Mouse (Mus musculus) T-helper 17 cell (primary cell): ENCODE measurements at regions not wholly inside any gene's neighbourhood (a gene's known extent, or its start where the extent isn't known, plus 50 kb on each side); places are given as distances from the start of the nearest gene placed in this dataset.

ENCODE experiments used
- in situ Hi-C, 2 experiments: fragments of 300-600 bp; cut with MboI, MseI; formaldehyde crosslinking; loops; 1 replicate in 1 of 2; 2 replicates in 1 of 2; pipeline ENCODE4 v1.15.1; 2025; ENCODE audit warnings: high pct_unique_total_duplicates in 2 of 2

DNA sequence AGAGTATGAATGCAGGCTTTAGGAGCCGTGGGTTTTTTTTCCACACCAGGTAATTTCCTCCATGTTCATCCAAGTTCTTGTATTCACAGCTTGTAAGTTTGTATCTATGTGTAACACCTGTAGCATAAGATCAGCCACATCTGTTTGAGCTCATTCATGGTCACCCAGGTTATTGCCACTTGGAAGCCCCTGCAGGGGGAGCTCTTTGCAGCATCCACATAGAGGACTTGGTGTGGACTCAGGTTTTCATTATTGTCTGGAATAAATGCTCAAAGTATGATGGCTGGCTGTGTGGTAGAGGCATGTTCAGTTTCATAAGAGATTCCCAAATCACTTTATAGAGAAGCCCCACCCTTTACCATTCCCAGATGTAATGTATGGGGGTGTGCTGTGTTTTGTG is 452.4 kb upstream of the Cdh4 start:
- in situ Hi-C loops = no loop called here

DNA sequence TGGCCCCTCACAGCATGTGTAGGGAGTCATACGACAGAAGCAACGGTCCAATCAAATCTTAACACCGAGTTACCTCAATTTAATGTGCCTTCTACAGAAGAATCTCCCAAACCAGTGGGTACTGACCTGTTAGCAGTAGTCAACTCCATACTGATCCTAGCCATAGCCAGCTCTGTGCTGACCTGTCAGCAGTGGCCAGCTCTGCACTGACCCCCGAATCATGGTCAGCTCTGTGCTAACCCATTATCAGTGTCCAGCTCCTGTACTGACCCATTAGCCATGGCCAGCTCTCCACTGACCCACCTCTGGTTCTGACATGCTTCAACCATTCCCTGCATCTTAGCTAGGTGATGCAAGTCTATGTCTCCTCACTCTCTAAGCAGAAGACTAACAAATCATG is 451.3 kb upstream of the Cdh4 start:
- in situ Hi-C loops = no loop called here

DNA sequence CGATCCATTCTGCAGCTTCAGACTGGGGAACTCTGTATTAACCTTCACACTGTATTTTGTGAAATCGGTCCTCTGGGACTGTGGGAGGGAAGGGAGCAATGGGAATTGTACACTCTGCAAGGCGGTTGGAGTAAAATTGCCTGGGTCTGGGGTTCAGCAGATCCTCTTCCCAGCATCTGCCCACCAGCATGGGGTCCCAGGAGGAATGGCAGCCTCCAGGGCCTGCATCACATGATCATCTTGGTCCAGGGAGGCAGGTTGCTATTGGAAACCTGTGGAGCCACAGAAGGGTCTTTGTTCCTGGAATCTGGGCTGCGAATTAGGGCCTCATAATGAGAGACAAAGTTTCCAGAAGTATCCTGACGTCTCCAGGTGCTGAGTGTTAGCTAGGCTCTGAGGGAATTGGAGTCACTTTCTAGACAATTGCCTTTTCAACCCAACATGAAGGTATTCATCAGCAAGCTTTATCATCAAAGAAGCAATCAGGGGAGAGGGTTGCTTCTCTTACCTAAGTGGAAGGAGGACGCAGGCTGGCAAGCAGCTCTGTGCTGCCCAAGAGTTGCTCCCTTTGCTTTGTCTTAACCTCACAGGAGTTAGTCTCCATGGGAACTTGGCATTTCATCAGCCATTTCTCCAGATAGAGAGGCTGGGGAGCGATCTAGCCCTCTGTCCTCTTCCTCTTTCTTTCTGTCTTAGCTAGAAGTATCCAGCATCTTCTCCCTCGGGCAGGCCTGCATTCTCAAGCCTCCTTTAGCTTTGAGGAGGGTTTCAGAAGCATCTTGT is 449.7 kb upstream of the Cdh4 start:
- in situ Hi-C loops = no loop called here

DNA sequence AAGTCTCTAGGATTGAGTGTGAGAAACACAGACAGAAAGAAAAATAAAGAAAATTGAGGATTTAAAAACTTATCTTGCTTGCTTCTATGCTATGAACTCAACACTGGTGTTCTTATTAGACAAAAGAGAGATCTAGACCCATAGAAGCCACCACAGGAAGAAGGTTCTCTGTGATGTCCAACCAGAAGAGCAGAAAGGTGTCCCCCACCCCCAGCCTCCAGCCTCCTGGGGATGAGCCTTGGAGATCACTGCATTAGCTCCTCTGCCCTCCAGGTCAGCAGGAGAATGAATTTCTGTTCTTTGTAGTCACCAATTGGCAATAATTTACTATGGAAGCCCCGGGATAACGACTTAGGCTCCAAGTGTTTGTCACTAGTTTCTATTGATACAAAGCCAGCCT is 444.3 kb upstream of the Cdh4 start:
- in situ Hi-C loops = no loop called here

DNA sequence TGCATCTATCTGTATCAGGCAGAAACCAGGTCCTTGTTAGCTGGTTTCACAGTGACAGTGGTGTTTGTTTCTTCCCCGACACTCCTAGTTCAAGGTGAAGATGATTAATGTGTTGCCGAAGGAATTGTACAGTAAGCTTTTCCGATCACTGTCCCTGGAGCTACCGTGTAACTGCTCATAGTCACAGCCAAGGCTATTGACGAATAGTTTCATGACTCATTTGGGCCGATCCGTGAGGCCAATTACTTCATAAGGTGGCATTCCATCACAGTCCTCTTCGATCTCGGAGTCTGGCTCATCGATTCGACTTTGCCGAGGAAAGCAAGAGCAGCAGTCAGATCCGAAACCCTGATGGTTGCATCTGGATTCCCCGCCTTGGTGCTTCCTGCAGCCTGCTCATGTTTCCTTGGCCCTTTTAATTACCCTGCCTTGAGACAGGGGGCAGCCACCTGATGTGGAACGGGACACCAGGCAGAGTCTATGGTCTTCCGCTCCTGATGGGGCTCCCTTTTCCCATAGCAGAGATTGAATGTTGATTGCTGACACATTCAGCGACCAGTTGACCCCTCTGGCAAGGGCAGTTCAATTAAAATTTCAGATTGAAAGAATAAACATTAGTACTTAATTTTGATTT is 441.7 kb upstream of the Cdh4 start:
- in situ Hi-C loops = no loop called here

DNA sequence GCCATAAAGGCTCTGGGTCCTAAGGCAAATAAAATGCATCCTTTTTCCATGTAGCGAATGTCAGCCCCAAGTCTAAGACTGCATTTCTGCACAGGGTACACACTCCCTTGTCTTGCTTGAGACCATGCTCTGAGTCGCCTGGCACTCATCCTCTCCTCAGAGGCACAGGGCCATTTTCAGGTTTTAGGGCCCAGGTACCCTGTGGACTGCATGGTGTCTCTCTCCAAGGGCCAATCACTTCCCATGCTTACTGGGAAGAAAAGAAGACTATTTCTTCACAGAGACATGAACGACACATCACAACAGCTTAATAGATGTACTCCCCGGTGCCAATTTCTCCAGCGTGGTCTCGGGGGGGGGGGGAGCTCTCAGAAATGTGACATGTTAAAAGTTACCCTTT is 434.5 kb upstream of the Cdh4 start:
- in situ Hi-C loops = no loop called here

DNA sequence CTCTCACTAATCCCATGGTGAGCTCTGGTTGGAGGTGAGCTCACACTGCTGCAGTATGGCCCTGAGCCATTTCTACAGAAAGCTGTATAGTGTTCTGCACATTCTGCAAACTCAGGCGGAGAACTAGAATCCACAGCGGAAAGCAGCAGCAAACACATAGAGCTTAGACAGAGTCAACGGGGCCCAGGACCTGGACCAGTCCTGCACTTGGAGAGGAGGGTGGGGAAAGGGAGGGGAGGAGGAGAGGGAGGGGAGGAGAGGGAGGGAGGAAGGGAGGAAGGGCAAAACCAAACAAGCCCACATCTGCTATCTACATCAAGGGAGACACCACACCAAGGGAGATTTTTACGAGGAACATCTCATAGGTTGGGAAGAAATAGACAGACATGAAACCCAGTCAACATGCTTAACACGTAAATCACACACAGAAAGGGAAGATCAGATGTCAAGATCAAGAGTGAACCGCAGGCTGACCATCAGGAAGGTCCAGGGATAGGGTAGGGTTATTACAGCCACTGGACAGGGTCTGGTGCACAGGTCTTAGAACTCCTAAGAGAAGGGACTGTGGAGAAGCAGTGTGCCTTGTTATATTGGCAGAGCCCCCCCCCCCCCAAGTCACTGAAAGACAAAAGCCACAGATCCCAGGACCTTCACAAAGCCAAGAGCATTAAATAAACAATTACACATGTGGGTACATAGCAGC is 428.2 kb upstream of the Cdh4 start:
- in situ Hi-C loops = no loop called here

DNA sequence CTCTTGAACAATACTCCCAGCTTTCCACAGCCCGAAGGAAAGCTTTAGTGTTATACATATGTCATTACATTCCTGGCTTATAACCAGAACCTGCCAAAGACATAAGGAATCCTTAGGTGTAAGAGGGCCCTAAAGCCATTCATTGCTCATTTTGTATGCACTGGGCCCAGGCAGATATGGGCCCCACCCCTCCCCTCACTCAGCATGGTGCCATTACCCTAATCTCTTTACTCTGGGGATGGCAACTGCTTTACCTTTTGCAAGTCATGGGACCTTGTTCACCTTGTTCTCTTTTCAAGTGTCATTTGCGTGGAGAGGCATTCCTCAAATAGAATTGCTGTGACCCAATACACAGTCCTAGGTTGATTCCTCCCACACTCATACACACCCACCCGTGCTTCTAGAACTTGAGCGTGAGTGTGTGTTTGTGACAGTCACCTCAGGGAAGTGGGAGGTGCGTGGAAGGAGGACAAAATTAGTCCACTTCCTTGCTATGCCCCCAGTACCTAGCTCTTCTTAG is 419.5 kb upstream of the Cdh4 start:
- in situ Hi-C loops = no loop called here

DNA sequence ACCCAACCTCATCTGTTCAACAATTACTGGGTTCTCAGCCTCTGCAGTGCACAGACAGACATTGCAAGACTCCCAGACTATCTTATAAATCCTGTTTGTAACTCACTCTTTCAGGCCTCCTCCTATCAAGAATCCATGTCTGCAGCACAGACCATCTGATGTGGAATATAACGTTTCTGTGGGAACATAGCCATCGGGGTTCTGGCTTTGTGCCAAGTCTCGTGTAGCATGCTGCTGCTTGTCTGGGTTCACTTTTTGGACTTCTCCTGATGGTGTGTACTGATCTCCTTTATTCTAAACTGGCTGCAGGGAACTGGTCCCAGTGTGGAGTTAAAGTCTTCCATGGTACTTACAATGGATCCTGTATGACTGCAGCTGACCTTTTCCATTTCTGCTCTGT is 418.0 kb upstream of the Cdh4 start:
- in situ Hi-C loops = no loop called here

DNA sequence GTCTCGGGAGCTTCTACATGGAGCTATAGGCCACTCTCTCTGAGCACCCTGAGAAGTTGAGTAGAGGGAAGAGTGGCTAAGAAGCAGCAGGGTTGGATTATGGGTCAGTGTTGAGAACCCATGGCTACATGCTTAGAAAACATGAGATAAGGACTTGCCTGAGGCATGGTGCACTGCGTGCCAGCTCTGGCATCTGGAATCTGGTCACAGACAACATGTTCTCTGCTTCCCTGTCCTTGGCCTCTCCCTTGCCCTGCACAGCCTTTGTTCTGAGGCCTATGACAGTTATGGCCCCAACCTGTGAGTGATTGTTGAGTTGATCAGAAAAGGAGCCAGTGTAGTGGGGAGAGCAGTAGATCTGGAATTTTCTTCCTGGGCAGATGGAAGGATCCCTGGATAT is 409.1 kb upstream of the Cdh4 start:
- in situ Hi-C loops = no loop called here

DNA sequence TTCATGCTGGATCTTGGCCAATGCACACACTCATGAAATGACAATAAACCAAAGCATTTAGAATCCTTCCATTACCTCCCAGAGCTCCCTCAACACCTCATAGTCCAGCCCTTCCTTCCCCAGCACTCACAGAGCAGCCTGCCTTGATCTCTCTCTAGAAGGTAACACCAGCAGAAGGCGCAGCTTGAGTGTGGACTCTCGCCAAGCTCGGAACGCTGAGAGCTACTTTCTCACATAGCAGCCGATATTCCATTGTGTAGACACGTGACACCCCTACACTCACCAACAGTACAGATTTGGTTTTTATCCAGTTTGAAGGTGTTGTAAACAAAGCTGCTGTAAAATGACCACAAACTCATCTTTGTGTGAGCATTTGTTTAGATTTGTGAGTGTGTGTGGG is 406.8 kb upstream of the Cdh4 start:
- in situ Hi-C loops = no loop called here

DNA sequence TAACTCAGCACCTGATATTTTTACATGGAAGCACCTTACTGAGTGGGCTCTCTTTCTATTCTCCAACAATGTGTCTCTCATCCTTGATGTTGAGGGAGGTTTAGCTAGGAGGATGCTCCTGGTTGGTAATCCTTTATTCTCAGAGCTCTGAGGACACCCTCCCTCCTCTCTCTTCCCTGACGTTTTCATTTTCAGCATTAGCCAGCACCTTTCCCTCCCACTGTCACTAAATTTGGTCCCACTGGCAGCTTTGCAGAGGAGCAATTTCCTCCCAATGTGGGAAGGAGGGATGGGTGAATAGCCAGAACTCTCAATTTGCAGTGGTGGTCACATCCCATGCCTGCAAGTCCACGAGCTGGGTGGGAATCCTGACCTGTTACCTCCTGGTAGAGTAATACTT is 402.5 kb upstream of the Cdh4 start:
- in situ Hi-C loops = no loop called here

DNA sequence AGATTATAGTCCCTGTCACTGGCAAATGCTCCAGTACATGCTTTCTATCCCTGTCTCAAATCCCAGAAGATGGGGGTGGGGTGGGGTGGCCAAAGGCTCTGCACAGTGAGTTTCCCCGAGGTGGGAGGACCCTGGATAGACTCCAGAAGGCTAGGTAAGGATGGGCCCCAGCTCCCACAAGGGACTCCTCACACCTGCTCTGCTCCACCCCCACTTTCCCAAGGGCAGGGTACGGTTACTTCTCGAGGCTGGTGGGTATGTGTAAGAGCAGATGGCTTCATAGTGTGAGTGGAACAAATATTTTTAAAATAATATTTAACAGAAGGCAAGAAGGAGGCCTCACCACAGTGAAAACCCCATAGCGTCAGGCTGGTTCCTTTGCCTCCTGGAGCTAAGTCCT is 398.6 kb upstream of the Cdh4 start:
- in situ Hi-C loops = no loop called here

DNA sequence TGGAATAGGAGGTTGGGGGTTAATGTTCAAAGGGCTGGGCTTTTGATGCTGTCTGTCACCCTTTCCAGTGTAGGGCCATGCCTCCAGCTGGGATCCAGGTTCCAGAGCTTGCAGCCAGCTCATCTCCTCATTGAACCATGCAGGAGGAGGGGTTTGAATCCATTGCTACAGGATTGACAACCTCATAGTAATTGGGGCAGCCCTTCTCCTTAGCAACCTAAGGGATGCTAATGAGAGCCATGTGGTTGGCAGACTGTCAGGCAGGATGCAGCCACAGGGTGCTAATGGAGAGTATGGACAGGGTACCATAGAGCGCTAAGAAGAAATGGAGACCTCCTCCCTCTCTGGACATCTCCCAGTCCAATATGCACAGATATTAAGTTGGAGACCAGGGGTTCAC is 396.9 kb upstream of the Cdh4 start:
- in situ Hi-C loops = no loop called here

DNA sequence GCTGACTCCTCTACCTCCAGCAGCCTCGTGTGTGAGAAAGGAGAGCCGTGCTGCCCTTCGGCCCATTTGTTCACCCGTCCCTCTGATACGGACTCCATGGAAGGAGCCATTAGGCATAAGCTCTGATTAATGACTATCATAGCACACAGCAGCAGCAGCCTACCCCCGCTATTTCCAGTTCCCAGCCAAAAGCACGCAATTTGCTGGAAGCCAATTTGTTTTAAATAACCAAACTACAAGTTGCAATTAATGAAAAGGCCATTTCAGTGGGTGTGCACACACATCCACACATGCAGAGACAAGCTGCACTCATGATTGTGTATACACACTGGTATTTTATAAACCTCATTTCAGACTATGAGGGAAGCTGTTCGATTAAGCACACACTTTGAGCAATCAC is 387.8 kb upstream of the Cdh4 start:
- in situ Hi-C loops = no loop called here

DNA sequence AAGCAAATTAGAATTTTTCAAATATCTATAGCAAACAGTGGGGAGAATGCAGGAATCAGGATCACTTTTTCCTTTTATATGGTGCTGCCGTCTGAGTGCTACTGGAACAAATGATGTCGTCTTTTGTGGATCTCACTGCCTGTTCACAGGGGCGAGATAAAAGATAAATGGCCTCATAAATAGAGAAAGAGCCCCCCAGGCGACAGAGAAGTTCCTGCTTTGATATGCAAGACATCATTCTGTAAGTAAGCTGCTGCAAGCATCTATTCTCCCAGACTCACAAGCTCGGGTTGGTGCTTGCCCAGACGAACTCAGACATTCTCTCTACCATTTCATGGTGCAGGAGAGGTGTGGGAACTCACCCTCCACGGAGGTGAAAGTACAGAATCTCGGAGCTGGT is 377.6 kb upstream of the Cdh4 start:
- in situ Hi-C loops = no loop called here

DNA sequence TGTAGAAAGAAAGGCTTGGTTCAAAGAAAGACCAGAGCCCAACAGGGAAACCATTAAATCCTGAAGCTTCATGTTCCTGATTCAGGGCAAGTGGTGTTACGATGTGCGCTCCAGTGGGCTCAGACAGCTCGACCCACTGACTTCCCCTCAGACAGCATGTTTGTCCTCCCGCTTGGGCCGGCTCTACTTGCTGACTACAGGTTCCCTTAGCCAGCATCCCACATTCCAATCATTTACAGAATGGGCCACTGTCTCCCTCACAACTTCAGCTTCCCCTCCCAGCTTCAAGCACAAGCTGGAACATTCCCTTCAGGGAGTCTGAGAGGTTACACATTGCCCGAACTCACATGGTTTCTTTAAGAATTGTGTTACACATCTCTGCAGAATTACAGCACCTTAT is 372.7 kb upstream of the Cdh4 start:
- in situ Hi-C loops = no loop called here

DNA sequence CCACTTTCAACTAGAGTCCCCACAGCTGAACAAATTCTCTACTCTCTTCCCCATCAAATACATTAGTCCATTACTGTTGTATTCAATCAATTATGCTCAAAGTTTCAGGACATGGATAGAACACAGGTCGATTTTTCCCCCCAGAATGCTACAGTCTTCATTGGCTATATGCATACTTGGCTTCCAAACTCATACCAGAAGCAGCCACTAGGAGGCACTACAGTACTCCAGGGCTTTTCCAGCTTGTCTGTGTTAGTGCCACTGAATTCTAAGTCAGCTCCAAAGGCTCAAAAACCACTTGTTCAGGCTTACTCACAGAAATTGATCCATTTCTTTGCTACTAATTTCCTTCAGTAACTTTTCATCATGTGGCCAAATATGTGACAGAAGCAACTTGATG is 371.9 kb upstream of the Cdh4 start:
- in situ Hi-C loops = no loop called here

DNA sequence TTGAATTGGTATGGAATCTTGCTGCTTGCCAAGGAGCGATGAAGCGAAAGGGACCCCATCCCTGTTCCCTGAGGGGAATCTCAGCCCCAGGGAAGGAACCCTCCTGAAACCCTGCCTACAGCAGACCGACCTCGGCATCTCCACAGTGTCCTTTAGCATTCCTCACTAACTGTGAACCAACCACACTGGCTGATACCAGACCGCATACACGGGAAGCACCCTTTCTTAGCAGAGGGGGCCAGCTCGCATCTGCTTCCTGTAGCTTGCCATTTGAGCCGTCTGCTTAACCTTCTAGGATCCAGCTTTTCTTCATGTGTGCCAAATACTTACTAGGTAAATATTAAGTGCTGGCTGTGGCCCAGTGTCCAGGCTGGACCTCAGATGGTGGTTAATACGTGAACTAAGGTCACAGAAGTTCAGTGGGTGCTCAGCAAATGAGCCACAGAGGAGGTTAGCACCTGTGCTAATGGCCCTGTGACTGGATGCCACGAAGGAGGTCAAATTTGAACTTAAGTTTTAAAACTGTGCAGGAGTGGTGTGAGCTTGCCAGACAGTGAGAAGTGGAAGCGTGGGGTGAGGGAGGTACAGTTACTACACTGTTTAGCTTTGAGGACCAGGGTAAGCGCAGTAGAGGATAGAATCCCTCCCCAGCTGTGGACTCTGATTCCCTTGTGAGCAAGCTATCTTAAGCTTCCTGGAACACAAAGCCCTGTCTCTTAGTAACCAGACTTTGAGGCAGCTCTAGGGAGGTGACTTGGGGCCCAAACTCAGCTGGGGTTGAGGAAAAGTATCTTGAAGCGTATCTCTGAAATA is 361.6 kb upstream of the Cdh4 start:
- in situ Hi-C loops = no loop called here

DNA sequence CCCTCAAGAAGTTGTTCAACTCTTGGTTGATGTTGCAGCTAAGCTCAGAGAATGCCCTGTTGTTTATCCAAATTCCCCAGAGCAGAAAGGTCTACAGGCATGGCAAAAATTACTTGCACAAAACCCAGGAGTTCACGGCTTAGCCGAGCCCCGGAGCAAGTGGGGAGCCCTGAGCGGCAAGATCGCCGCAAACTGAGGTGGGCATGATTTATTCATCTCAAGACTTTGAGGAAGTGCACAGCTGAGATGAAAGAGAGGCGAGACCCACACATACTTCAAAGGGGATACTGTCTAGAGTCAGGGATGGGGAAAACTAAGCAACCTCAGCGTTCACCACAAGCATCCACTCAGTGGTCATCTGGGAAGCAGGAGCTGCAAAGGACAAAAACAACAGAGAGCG is 355.3 kb upstream of the Cdh4 start:
- in situ Hi-C loops = no loop called here

DNA sequence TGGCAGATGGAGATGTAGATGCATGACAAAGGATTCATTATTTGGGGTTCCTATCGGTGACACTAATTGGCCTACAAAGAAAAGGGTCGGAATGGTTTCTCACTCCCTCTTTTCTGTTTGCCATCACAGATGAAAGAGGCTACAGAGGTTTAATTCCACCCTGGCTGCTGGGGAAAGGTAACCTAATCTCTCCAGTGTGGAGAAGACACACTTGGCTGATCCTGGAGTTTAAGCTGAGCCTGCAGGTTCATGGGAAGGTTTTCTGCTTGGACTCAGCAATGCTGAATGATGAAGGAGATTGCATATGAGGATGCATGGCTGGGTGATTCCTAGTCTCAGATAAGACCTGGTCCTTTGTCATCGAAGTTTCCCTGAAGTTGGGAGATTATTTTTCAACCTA is 350.8 kb upstream of the Cdh4 start:
- in situ Hi-C loops = no loop called here

DNA sequence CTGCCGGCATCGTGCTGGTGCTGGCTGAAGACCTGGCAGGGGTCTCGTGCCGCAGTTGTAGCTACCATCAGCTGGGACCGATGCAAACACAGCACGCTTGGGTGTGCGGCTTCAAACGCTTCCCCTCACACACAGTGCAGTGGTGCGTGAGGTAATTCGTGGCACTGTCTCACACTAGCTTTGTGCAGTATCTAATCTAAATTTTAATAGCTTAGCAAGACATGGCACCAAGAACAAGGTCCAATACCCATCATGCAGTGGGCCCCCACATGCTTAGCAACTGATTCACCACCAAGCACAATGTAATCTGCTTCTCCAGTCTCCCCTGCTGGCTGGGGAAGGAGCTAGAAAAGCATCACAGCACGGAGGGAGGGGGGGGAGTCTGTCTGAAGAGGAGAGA is 348.2 kb upstream of the Cdh4 start:
- in situ Hi-C loops = no loop called here
